In genomic region chr14:73574053-73574452, GRCm38 (mm10) we compare ENCODE assay signal across 23 mouse cellular contexts. TPM values are rescaled to one million over a fixed set of nuclear protein-coding genes. Genes with fewer than 3 reads are reported as not detected.
DNase-seq lines count a peak whose midpoint lies in the region; ATAC-seq and TF ChIP-seq lines count a peak whose summit lies in the region.
"Had no signal": no experiment of that assay in that cellular context is flagged by ENCODE, and none has a peak within 500 bp of the region (broad histone marks: within the 10 kb centered on the region; RNA-seq: fewer than 3 reads in every experiment).

No protein-coding gene starts in this region.

- no peaks in the 10 kb centered on the region for H3K9me3 ChIP-seq in hindbrain, postnatal 0 days (ENCODE audit: low read length)
- no peaks in the 10 kb centered on the region for H3K9me3 ChIP-seq in hindbrain, embryonic 11.5 days (ENCODE audit: control insufficient read depth, low read length)
- H3K9me3 ChIP-seq in intestine, embryonic 15.5 days, result no peaks in the 10 kb centered on the region
- H3K9me3 ChIP-seq: heart, embryonic 15.5 days; kidney, embryonic 15.5 days; liver, embryonic 15.5 days; midbrain, embryonic 13.5 days; neural tube, embryonic 12.5 days had no signal

- no peak overlapping the region for H3K4me3 ChIP-seq in hindbrain, postnatal 0 days (ENCODE audit: low read length)
- H3K4me3 ChIP-seq in hindbrain, embryonic 11.5 days (ENCODE audit: low read depth, low read length), result no peak overlapping the region
- H3K4me3 ChIP-seq in intestine, embryonic 15.5 days (replicated peaks), result no peak overlapping the region
- H3K4me3 ChIP-seq: heart, embryonic 15.5 days; kidney, embryonic 15.5 days; liver, embryonic 15.5 days; midbrain, embryonic 13.5 days; neural tube, embryonic 12.5 days had no signal

- no peaks in the 10 kb centered on the region for H3K4me1 ChIP-seq in hindbrain, postnatal 0 days (ENCODE audit: insufficient read depth, low read length)
- H3K4me1 ChIP-seq in hindbrain, embryonic 11.5 days (replicated peaks; ENCODE audit: control insufficient read depth, insufficient read depth, low read length), result no peaks in the 10 kb centered on the region
- H3K4me1 ChIP-seq in intestine, embryonic 15.5 days (replicated peaks), result no peaks in the 10 kb centered on the region
- H3K4me1 ChIP-seq: heart, embryonic 15.5 days; kidney, embryonic 15.5 days; midbrain, embryonic 13.5 days; neural tube, embryonic 12.5 days had no signal

- H3K36me3 ChIP-seq in hindbrain, postnatal 0 days (ENCODE audit: insufficient read depth, low read length), result 0 out of 2 replicates have a peak, but pooled peaks cover 4% of the 10 kb centered on the region
- H3K36me3 ChIP-seq in hindbrain, embryonic 11.5 days (ENCODE audit: control insufficient read depth, insufficient read depth, low read length), result no peaks in the 10 kb centered on the region
- H3K36me3 ChIP-seq in intestine, embryonic 15.5 days, result peaks cover 22% of the 10 kb centered on the region

- peak; percentile 45; the same call in 1 of the 2 replicates for ATAC-seq in hindbrain, postnatal 0 days
- ATAC-seq in hindbrain, embryonic 11.5 days (ENCODE audit: low FRiP score), result no peak; the same call in 1 of the 2 replicates
- 0 out of 2 replicates have a peak, but pooled peaks have one; percentile 48 for ATAC-seq in intestine, embryonic 15.5 days
- ATAC-seq: forebrain, embryonic 14.5 days; midbrain, embryonic 13.5 days had no signal

- no peak for TF ChIP-seq CTCF in hindbrain, postnatal 0 days (IDR thresholded peaks at IDR 0.05; ENCODE audit: low read depth)

- H3K9ac ChIP-seq in hindbrain, postnatal 0 days (replicated peaks; ENCODE audit: low read length), result no peak overlapping the region
- no peak overlapping the region for H3K9ac ChIP-seq in hindbrain, embryonic 11.5 days (ENCODE audit: low read depth, low read length)
- H3K9ac ChIP-seq in intestine, embryonic 15.5 days, result no peak overlapping the region
- H3K9ac ChIP-seq: heart, embryonic 15.5 days; hindbrain, embryonic 14.5 days; kidney, embryonic 15.5 days; liver, embryonic 15.5 days; midbrain, embryonic 13.5 days; neural tube, embryonic 12.5 days had no signal

- no peak for DNase-seq in hindbrain, postnatal 0 days (ENCODE audit: low spot score)
- DNase-seq in hindbrain, embryonic 11.5 days (ENCODE audit: low spot score), result no peak
- DNase-seq in 416B (ENCODE audit: low read depth), result peak; percentile 41
- peak; percentile 48 for DNase-seq in ES-CJ7 (ENCODE audit: low read depth, low spot score)
- DNase-seq in right cerebral cortex, postnatal 36 days (ENCODE audit: low spot score in 2 of 2), result no peak
- no peak for DNase-seq in spleen, postnatal 14 days (ENCODE audit: low spot score in 2 of 2)
- DNase-seq: adrenal gland, adult 8-10 months; cerebellum, adult 18-20 months; cerebellum, postnatal 14 days; heart, adult 18-20 months; heart, postnatal 36 days; kidney, adult 11 months; layer of hippocampus, adult 9-11 months; lung, postnatal 4 days; right cerebral cortex, adult 18-20 months had no signal

- no peaks in the 10 kb centered on the region for H3K27me3 ChIP-seq in hindbrain, postnatal 0 days (ENCODE audit: insufficient read depth, low read length)
- H3K27me3 ChIP-seq in hindbrain, embryonic 11.5 days (ENCODE audit: control insufficient read depth, insufficient read depth, low read length), result no peaks in the 10 kb centered on the region
- H3K27me3 ChIP-seq in intestine, embryonic 15.5 days (replicated peaks), result no peaks in the 10 kb centered on the region
- H3K27me3 ChIP-seq: heart, embryonic 15.5 days; kidney, embryonic 15.5 days; liver, embryonic 15.5 days; midbrain, embryonic 13.5 days; neural tube, embryonic 12.5 days had no signal

- WGBS in hindbrain, postnatal 0 days, result 96% methylated on average over 5 of the region's 5 CpGs
- WGBS in hindbrain, embryonic 11.5 days, result 88% methylated on average over 5 of the region's 5 CpGs
- WGBS in intestine, embryonic 15.5 days, result 85% methylated on average over 5 of the region's 5 CpGs

- no peak overlapping the region for H3K4me2 ChIP-seq in hindbrain, postnatal 0 days (ENCODE audit: low read depth, low read length)
- no peak overlapping the region for H3K4me2 ChIP-seq in hindbrain, embryonic 11.5 days (replicated peaks; ENCODE audit: low read depth, low read length)
- H3K4me2 ChIP-seq in intestine, embryonic 15.5 days (replicated peaks), result no peak overlapping the region
- H3K4me2 ChIP-seq: heart, embryonic 15.5 days; hindbrain, embryonic 14.5 days; kidney, embryonic 15.5 days; liver, embryonic 15.5 days; midbrain, embryonic 13.5 days; neural tube, embryonic 12.5 days had no signal

- H3K27ac ChIP-seq in hindbrain, postnatal 0 days, result no peak overlapping the region
- H3K27ac ChIP-seq in hindbrain, embryonic 11.5 days (ENCODE audit: low read depth, low read length), result no peak overlapping the region
- H3K27ac ChIP-seq in intestine, embryonic 15.5 days, result no peak overlapping the region
- H3K27ac ChIP-seq: heart, embryonic 15.5 days; hindbrain, embryonic 14.5 days; kidney, embryonic 15.5 days; liver, embryonic 15.5 days; midbrain, embryonic 13.5 days; neural tube, embryonic 12.5 days had no signal

RNA-seq across cellular contexts. Expression of gene Nudt15, which starts 26.0 kb away (rescaled TPM):
- total RNA-seq in hindbrain, postnatal 0 days (2014; rRNA removed), result 5.3 and 6.3 TPM in 2 replicates
- polyA plus RNA-seq in hindbrain, postnatal 0 days (2015; fragmentation: Nextera tagmentation; extraction: Ambion mirVana), result 10.2 and 10.3 TPM in 2 replicates
- polyA plus RNA-seq in hindbrain, embryonic 11.5 days (2014; fragmentation: Nextera tagmentation; extraction: Ambion mirVana), result 10.2 and 11.3 TPM in 2 replicates
- polyA plus RNA-seq in intestine, embryonic 15.5 days (2015; fragmentation: Nextera tagmentation; extraction: Ambion mirVana), result 6.3 and 6.7 TPM in 2 replicates

RNA-seq across cellular contexts. Expression of gene Sucla2, which starts 48.9 kb away (rescaled TPM):
- 65.4 and 73.9 TPM in 2 replicates for total RNA-seq in hindbrain, postnatal 0 days (2014; rRNA removed)
- 157 and 160 TPM in 2 replicates for polyA plus RNA-seq in hindbrain, postnatal 0 days (2015; fragmentation: Nextera tagmentation; extraction: Ambion mirVana)
- polyA plus RNA-seq in hindbrain, embryonic 11.5 days (2014; fragmentation: Nextera tagmentation; extraction: Ambion mirVana), result 120 and 125 TPM in 2 replicates
- 117 and 132 TPM in 2 replicates for polyA plus RNA-seq in intestine, embryonic 15.5 days (2015; fragmentation: Nextera tagmentation; extraction: Ambion mirVana)

Comparison
In these comparisons a context has a peak if more than half of its experiments do, and no peak if none do; other contexts are left out.
1. DNase-seq: peak in 416B (single experiment) and ES-CJ7 (single experiment); none in hindbrain, postnatal 0 days (single experiment), hindbrain, embryonic 11.5 days (single experiment), right cerebral cortex, postnatal 36 days (0 of 2) and spleen, postnatal 14 days (0 of 2).